Mouse (Mus musculus) splenic B cell, adult 2 months (primary cell): ENCODE measurements around the gene Tnfrsf9.

Source experiments
- DNase-seq: peaks from one replicate; pipeline ENCODE4 v3.0.0-alpha.2; 2011; ENCODE audit warnings: low read depth, low spot score
- H3K27me3 ChIP-seq: 2 replicates; pipeline ENCODE4 v1.6.1; 2012; ENCODE audit warnings: mild to moderate bottlenecking, low read length, moderate library complexity, mixed read lengths; ENCODE audit not compliant: control insufficient read depth, poor library complexity, insufficient read depth, severe bottlenecking
- H3K36me3 ChIP-seq: 2 replicates; pipeline ENCODE4 v1.6.1; 2012; ENCODE audit warnings: mild to moderate bottlenecking, low read length, moderate library complexity, mixed read lengths; ENCODE audit not compliant: control insufficient read depth, poor library complexity, insufficient read depth, severe bottlenecking

Tnfrsf9 gene

DNA sequence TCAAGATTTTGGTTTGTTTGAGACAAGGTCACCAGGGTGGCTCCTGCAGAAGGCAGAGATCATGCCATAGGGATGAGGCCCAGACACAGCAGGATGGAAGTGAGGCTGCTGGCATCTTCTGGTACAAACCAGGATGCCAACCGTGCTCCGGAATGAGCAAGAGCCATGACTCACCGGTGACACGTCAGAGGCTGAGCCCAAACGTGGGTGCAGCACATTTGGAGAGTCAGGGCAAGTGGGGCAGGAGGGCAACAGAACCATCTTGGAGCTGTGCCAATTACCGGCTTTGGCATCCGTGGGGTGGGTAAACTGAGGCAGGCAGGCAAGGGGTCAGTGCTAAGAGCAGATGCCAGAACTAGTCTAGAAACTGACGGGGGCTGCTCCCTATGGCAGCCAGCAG is 58.9 kb downstream of the Tnfrsf9 start:
- no peaks in the 10 kb centered on the region for H3K36me3 ChIP-seq
- no peak for DNase-seq
- no peaks in the 10 kb centered on the region for H3K27me3 ChIP-seq

DNA sequence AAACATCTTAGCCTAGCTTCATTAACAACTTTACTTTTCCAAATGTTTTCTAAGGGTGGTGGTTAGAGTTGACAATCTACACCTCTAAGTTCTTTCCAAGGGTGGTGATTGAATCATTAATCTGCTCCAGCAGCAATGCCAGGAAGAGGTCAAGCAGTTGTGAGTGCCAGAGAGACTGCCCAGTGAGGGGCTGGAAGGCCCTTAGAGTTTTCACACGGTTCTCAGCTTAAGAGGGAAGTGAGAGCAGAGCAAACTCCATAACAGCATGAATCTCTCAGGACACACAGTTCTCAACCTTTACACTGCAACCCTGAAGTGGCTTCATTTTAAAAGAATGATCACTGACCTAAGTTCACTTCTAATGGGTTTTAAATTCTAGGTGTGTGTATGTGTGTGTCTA is 60.8 kb downstream of the Tnfrsf9 start:
- no peaks in the 10 kb centered on the region for H3K36me3 ChIP-seq
- no peaks in the 10 kb centered on the region for H3K27me3 ChIP-seq
- no peak for DNase-seq

DNA sequence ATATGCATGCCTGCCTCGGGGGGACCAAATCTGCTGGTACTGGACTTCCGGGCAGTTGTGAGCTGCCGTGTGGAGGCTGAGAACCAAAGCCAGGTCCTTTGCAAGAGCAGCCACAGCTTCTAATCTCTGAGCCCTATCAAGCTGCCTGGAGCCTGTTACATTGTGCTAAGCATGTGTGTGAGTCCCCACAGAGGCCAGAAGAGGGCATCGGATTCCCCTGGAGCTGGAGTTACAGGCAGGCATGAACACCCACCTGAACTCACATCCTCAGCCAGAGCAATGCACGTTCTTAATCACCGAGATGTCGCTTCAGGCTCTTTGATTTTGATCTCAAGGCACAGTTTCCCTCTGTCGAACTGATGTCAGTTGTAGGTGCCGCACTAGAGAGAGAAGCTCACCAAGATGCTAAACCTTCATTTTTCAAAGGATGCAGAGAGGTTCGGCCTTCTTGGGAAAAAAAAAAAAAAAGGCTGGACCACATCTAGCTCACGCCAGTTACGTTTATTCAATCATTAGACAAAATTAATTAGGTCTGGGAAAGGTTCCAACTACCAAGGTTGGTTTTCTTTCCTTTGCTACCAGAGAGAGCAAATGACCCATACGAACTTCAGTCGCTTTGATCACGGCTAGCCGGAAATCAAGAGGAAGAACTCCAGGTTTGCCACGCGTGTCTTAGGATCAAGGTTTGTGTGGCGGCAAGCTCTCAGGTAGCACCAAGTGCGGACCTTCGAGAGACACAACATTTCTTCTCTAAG is 64.0 kb downstream of the Tnfrsf9 start:
- no peaks in the 10 kb centered on the region for H3K36me3 ChIP-seq
- H3K27me3 ChIP-seq: no peaks in the 10 kb centered on the region
- DNase-seq: no peak

DNA sequence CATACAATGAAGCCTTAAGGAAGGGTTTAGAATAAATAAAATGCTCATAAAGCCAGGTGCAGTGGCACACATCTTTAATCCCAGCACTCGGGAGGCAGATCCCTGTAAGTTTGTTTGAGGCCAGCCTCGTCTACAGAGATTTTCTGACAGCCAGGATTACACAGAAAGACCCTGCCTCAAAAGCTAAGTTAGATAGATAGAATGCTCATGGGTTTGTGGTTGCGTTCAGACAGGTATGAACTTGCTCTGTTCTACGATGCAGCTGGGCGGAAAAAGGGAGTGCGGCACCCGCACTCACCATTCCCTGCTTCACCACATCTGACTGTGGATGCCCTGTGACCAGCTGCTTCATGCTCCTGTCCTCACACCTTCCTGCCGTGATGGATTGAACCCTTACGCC is 65.1 kb downstream of the Tnfrsf9 start:
- Histone ChIP-seq H3K36me3 (no peaks in the 10 kb centered on the region), H3K27me3 (no peaks in the 10 kb centered on the region)
- no peak for DNase-seq

DNA sequence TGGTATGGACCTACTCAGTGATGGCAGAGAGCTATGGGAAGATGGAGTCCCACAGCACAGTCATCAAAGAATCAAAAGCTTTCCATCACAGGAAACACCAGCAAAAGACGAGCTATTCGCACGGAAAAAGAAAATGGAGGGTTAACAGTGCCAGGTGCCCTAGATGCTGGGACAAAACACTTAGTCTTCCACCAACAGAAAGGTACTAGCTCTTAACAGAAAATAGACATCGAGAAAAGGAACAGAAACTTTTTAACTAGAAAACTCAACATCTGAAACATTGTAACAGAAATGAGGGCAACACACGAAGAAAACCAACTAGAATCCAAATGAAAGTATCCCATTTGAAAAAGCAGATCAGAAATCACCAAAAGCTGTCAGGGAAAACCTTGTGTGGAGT is 65.8 kb downstream of the Tnfrsf9 start:
- Histone ChIP-seq H3K36me3 (no peaks in the 10 kb centered on the region), H3K27me3 (no peaks in the 10 kb centered on the region)
- no peak for DNase-seq

DNA sequence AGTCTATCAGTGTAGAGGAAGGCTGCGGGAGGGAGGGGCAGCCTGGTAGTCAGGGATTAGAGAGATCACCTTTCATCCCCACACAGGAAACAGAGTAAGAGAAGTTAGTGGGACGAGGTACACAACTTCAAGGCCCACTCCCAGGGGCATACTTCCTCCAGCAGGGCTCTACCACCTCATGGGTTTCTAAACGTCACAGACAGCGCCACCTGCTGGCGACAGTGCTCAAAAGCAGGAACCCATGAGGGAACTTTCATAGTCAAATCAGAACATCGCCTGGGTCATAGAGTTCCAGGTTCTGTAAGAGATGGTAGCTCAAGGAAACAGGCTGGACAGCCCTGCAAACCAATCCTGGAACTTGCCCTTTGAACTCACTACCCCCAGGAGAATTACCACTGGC is 75.8 kb downstream of the Tnfrsf9 start:
- H3K36me3 ChIP-seq: no peaks in the 10 kb centered on the region
- no peaks in the 10 kb centered on the region for H3K27me3 ChIP-seq
- peak; percentile 39 for DNase-seq
